Mouse (Mus musculus) lung, embryonic 16.5 days (tissue): Measurements from ENCODE around the gene Rint1. TPM values are rescaled to one million over a fixed set of nuclear protein-coding genes. Genes with fewer than 3 reads are reported as not detected.
A peak's percentile ranks its signal among the peaks of the same experiment; 100 is the strongest.

Experiments
- ATAC-seq: fragments of 200-750 bp; cut with Nextera tagmentation; 2 replicates; pipeline ENCODE4 v1.8.0; 2017; ENCODE audit warnings: low read depth, mild to moderate bottlenecking, moderate library complexity
- H3K27ac ChIP-seq: fragments of 300-500 bp; sonication (generic); 2 replicates; pipeline ENCODE4 v1.5.1; 2014; ENCODE audit warnings: mild to moderate bottlenecking, control low read depth, low read length
- H3K27me3 ChIP-seq: fragments of 300-500 bp; sonication (generic); 2 replicates; pipeline ENCODE4 v1.6.1; 2014; ENCODE audit warnings: low read depth, low read length, mixed read lengths; ENCODE audit not compliant: control insufficient read depth, insufficient read depth
- H3K36me3 ChIP-seq: fragments of 300-500 bp; sonication (generic); 2 replicates; pipeline ENCODE4 v1.6.1; 2014; ENCODE audit warnings: low read length; ENCODE audit not compliant: control insufficient read depth, insufficient read depth
- H3K4me1 ChIP-seq: fragments of 300-500 bp; sonication (generic); replicated peaks from 2 replicates; pipeline ENCODE4 v1.6.1; 2014; ENCODE audit warnings: low read length, mixed read lengths; ENCODE audit not compliant: control insufficient read depth, insufficient read depth
- H3K4me2 ChIP-seq: fragments of 300-500 bp; sonication (generic); 2 replicates; pipeline ENCODE4 v1.6.1; 2014; ENCODE audit warnings: low read depth, low read length, control low read depth
- H3K4me3 ChIP-seq: fragments of 300-500 bp; sonication (generic); 2 replicates; pipeline ENCODE4 v1.5.1; 2014; ENCODE audit warnings: mild to moderate bottlenecking, low read length, control low read depth
- H3K9ac ChIP-seq: fragments of 300-500 bp; sonication (generic); 2 replicates; pipeline ENCODE4 v1.6.1; 2014; ENCODE audit warnings: low read length, control low read depth
- H3K9me3 ChIP-seq: fragments of 300-500 bp; sonication (generic); 2 replicates; pipeline ENCODE4 v1.6.1; 2016; ENCODE audit warnings: low read length; ENCODE audit not compliant: control insufficient read depth
- WGBS: fragments of 180-500 bp; shearing (Covaris S2); extraction: QIAGEN DNeasy Blood & Tissue Kit; methylation state at CpG from one replicate; pipeline ENCODE4 v1.1.7; 2014; 5-methylcytosine and 5-hydroxymethylcytosine counted together
- polyA plus RNA-seq: library from polyadenylated mRNA; unstranded; fragments of >200 nt; fragmentation: Nextera tagmentation; extraction: Ambion mirVana; gene quantifications from 2 replicates; pipeline ENCODE4 v1.2.1, GENCODE M21; 2015

Rint1 gene
- polyA plus RNA-seq, 1 experiment from 2014 or later: 30.6 TPM

DNA sequence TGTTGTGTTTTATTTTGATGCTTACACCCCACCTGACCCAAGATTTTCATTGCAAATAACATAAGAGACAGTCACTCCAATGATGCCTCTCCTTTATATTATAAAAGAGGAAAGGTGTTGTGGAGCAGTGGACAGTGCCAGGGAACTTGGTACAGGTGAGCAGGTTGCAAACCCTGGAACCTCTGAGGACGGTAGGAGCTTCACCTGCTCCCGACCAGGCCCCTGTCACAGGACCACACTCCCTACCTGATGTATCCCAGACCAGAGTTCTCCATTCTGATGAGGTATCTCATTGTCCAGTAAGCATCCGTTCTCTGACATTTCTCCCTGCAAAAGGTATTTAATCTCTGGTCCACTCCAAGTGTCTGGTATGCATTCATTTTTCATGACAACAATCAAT, 70.5 kb downstream of the Rint1 start:
- peaks cover 6% of the 10 kb centered on the region for H3K4me1 ChIP-seq
- H3K4me2 ChIP-seq: no peak overlapping the region
- WGBS: 79% methylated on average over 3 of the region's 3 CpGs
- no peak overlapping the region for H3K27ac ChIP-seq
- peaks cover 32% of the 10 kb centered on the region for H3K36me3 ChIP-seq
- no peak overlapping the region for H3K4me3 ChIP-seq
- no peak for ATAC-seq
- H3K9me3 ChIP-seq: no peaks in the 10 kb centered on the region
- H3K9ac ChIP-seq: no peak overlapping the region
- no peaks in the 10 kb centered on the region for H3K27me3 ChIP-seq

- H3K4me3 ChIP-seq: no peak overlapping the region
- H3K9me3 ChIP-seq: no peaks in the 10 kb centered on the region
- 74% methylated on average over 7 of the region's 7 CpGs for WGBS
These were observed 71.1 kb downstream of the Rint1 start for GRCm38 (mm10) chr5:23858643-23859042.

DNA sequence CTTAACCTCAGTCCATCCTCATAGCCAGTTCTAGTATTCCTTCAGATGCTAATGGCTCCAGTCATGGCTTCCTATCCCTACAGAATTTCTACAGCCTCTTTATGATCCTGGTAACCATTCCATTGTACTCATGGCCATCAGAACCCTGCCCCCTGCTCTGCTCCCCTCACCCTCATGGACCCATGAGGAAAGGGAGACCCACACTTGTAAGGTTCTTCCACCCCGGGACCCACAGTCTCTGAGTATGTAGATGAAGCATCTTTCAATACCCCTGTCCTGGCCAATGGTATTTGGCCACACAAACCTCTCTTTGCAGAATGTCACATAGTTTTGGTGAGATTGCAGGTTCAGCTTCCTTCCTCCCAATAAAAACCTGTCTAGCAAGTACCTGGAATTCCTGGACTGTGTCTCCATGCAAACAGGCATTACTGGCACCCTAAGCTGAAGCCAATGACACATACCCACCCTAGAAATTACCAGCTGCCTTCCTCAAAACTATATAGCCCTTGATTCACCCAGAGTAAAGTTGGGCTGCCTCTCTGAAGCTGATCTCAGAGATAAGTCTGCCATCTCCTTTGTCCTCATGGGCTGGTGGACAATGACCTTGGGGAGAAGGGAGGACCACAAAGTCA, 71.7 kb downstream of the Rint1 start:
- Histone ChIP-seq H3K4me1 (peaks cover 10% of the 10 kb centered on the region), H3K9me3 (no peaks in the 10 kb centered on the region), H3K9ac (no peak overlapping the region), H3K36me3 (peaks cover 23% of the 10 kb centered on the region), H3K27me3 (no peaks in the 10 kb centered on the region), H3K4me2 (no peak overlapping the region), H3K27ac (no peak overlapping the region), H3K4me3 (no peak overlapping the region)
- WGBS: 80% methylated on average over 1 of the region's 1 CpGs
- ATAC-seq: no peak

More at GRCm38 (mm10) chr5:23858643-23859042, 71.1 kb downstream of the Rint1 start:
- Histone ChIP-seq H3K9ac (no peak overlapping the region), H3K4me2 (no peak overlapping the region), H3K36me3 (peaks cover 29% of the 10 kb centered on the region), H3K27me3 (no peaks in the 10 kb centered on the region), H3K27ac (no peak overlapping the region), H3K4me1 (peaks cover 10% of the 10 kb centered on the region)
- no peak for ATAC-seq

DNA sequence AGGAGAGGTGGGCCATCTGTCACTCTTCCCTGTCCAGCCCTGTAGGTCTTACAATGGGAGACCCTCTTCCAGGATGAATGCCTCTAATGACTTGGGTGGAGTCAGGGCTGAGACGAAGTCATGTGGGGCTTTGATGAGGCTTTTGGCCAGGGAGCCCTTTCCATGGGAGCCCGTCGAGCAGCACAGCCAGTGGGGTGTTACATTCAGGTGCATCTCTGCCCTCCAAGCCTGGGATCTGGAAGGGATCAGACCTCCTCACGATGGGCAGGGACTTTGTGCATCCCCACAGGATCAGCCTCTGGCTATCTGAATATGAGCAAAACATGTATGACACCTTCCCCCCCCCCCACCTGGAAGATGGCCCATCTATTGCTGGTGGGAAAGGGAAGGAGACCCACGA, 72.4 kb downstream of the Rint1 start:
- Histone ChIP-seq H3K4me2 (no peak overlapping the region), H3K4me1 (peaks cover 10% of the 10 kb centered on the region), H3K9me3 (no peaks in the 10 kb centered on the region), H3K36me3 (peaks cover 17% of the 10 kb centered on the region), H3K9ac (no peak overlapping the region), H3K4me3 (no peak overlapping the region), H3K27me3 (no peaks in the 10 kb centered on the region), H3K27ac (no peak overlapping the region)
- WGBS: 76% methylated on average over 5 of the region's 5 CpGs
- ATAC-seq: no peak

DNA sequence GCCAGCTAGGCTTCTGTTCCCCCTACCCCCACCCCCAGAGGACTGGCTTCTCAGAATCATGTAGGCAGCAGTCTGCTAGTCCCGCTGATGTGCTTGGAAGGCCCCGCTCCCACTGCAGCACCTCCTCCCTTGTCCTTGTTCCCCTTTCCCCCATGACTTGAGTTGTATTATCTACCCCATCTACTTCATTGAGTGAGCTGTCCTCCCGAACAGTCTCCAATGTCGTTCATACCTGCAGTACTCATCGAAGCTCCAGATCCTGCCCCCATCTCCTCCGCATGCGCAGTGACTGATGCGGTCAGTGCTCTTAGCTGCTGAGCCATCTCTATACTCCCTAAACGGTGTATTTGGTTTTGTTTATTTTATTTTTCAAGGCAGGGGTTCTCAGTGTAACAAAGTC, 74.2 kb downstream of the Rint1 start:
- H3K9me3 ChIP-seq: no peaks in the 10 kb centered on the region
- 82% methylated on average over 9 of the region's 9 CpGs for WGBS
- no peaks in the 10 kb centered on the region for H3K27me3 ChIP-seq
- H3K4me2 ChIP-seq: no peak overlapping the region
- no peaks in the 10 kb centered on the region for H3K36me3 ChIP-seq
- peaks cover 10% of the 10 kb centered on the region for H3K4me1 ChIP-seq
- no peak overlapping the region for H3K4me3 ChIP-seq
- no peak for ATAC-seq
- H3K9ac ChIP-seq: no peak overlapping the region
- H3K27ac ChIP-seq: no peak overlapping the region

DNA sequence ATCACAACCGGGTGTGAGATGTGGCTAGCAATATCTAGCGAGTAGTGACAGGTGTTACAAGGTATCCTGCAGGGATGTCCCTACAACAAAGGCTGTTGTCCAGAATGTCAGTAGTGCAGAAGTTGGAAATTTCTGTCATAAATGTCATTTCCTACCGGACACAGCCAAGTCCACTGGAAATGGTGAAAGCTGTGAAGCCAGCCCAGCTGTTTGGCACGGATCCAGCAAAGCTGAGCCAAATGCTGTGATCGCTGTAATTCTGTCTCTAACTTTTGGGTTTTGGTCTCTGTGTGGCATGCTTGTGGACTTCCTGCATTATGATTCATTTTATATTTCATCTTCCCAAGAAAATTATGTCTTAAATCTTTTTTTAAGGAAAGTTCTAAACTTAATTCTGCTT, 74.8 kb downstream of the Rint1 start:
- H3K9me3 ChIP-seq: no peaks in the 10 kb centered on the region
- H3K4me3 ChIP-seq: no peak overlapping the region
- no peak overlapping the region for H3K4me2 ChIP-seq
- peak; percentile 71 for ATAC-seq
- WGBS: 29% methylated on average over 5 of the region's 5 CpGs
- no peaks in the 10 kb centered on the region for H3K36me3 ChIP-seq
- no peak overlapping the region for H3K27ac ChIP-seq
- no peak overlapping the region for H3K9ac ChIP-seq
- H3K4me1 ChIP-seq: peaks cover 10% of the 10 kb centered on the region
- H3K27me3 ChIP-seq: no peaks in the 10 kb centered on the region

DNA sequence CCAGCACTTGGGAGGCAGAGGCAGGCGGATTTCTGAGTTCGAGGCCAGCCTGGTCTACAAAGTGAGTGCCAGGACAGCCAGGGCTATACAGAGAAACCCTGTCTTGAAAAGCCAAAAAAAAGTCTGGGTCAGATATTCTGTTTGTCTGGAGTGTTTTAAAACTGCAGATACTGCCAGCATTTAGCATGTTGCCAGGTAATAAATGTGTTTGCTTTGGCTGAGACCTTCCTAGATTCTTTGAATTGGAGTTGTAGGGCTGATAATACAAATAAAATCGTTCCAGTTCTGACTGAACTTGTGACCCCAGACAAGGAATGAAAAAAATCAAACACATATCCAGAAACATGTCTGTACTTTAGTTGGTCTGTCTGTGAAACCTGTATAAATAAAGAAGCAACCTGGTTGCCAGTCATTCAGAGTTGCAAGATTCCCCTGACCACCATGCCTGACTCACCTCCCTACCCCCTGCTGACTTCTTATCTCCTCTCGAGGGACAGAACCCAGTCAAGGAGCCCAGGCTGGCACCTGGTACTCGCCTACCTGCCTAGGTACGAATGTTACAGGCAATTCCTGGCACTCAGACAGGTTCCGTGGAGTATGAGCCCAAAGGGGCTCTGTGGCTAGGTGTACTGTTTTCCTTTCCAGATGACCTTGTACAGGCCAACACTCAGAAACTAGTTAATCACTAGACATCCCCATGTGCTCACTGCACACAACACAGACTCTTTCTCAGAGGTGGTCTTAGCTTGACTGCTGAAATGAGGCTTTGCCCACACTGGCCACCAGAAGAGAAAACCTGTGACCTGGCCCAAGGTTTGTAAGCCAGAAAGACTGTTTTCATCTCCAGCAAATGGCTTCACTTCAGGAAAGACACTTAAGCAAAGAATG, 75.9 kb downstream of the Rint1 start:
- Histone ChIP-seq H3K4me1 (peaks cover 10% of the 10 kb centered on the region), H3K4me2 (no peak overlapping the region), H3K27ac (peak overlapping the region; percentile 5; the same call in 1 of the 2 replicates), H3K9me3 (no peaks in the 10 kb centered on the region), H3K4me3 (no peak overlapping the region), H3K36me3 (no peaks in the 10 kb centered on the region), H3K27me3 (no peaks in the 10 kb centered on the region), H3K9ac (no peak overlapping the region)
- WGBS: 59% methylated on average over 7 of the region's 7 CpGs
- 0 out of 2 replicates have a peak, but pooled peaks have one; percentile 21 for ATAC-seq

GRCm38 (mm10) chr5:23864054-23864965, 76.8 kb downstream of the Rint1 start:
- no peaks in the 10 kb centered on the region for H3K27me3 ChIP-seq
- H3K9ac ChIP-seq: no peak overlapping the region
- no peak overlapping the region for H3K27ac ChIP-seq
- WGBS: 68% methylated on average over 13 of the region's 13 CpGs
- H3K4me2 ChIP-seq: no peak overlapping the region
- H3K36me3 ChIP-seq: no peaks in the 10 kb centered on the region
- H3K4me1 ChIP-seq: peaks cover 10% of the 10 kb centered on the region
- no peaks in the 10 kb centered on the region for H3K9me3 ChIP-seq
- peak; percentile 41; the same call in 1 of the 2 replicates for ATAC-seq
- H3K4me3 ChIP-seq: no peak overlapping the region

DNA sequence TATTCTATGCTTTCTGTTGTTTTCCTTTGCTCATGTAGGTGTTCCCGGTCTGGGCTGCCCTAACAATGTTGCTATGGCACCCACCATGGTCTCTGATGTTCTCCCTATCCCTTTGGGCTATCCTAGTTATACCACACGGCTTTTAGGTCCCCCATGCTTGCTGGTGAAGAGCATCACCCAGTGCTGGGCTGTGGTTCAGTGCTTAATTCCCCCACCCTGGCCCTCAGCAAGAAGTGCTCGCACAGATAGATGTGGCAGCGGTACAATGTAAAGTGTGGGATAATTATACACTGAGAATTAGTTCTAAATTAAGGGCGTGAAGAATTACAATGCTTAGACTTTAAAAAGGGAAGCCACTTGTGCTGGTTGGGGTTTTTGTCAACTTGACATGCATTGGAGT, 78.4 kb downstream of the Rint1 start:
- no peaks in the 10 kb centered on the region for H3K36me3 ChIP-seq
- 86% methylated on average over 5 of the region's 5 CpGs for WGBS
- H3K4me3 ChIP-seq: no peak overlapping the region
- ATAC-seq: no peak
- no peak overlapping the region for H3K27ac ChIP-seq
- H3K9ac ChIP-seq: no peak overlapping the region
- peaks cover 10% of the 10 kb centered on the region for H3K4me1 ChIP-seq
- H3K9me3 ChIP-seq: no peaks in the 10 kb centered on the region
- H3K4me2 ChIP-seq: no peak overlapping the region
- no peaks in the 10 kb centered on the region for H3K27me3 ChIP-seq
